Mouse (Mus musculus) lung, adult 2 months (tissue): ENCODE measurements around the gene Klhl30.

ENCODE experiments used
- CTCF ChIP-seq: fragments of 200-500 bp; IDR thresholded peaks from 2 replicates; pipeline ENCODE4 v1.5.1; 2011; ENCODE audit warnings: mild to moderate bottlenecking, low read length, control low read depth; ENCODE audit not compliant: insufficient read depth
- POLR2A ChIP-seq: fragments of 200-500 bp; IDR thresholded peaks from 2 replicates; pipeline ENCODE4 v1.6.1; 2011; ENCODE audit warnings: low read depth, mild to moderate bottlenecking, control low read depth, low read length, borderline replicate concordance; ENCODE audit errors: extremely low read depth

- no peak for TF ChIP-seq CTCF
- TF ChIP-seq POLR2A: no peak
Observed at GRCm38 (mm10) chr1:91352277-91352676, 1.5 kb downstream of the Klhl30 start.
